Mouse (Mus musculus): ENCODE data around the gene Gm4792. TPM values are rescaled to one million over a fixed set of nuclear protein-coding genes. Genes with fewer than 3 reads are reported as not detected.
A peak's percentile ranks its signal among the peaks of the same experiment; 100 is the strongest.

The Gm4792 gene
- polyA plus RNA-seq, 1 experiment from 2014 or later = not detected

DNA sequence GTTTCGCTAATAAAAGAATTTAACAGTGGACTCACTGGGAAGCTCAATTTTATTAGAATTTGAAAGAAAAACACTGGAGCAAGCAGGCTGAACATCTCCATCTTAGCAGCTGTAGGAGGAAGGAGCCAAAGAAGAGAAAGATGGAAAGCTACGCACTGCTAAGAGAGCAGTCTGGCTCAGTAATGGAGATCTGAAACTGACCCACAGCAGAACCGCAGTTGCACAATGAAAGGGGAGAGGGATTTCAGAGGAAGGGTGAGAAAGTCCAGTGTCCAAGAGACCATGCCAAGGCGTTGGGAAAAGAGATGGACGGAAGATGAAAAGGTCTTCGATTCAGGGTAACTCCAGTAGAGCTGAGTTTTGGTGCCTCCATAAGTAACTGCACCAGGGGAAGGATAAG is 37.6 kb upstream of the Gm4792 start:
- ATAC-seq (ENCODE audit: low FRiP score) (no peak), DNase-seq (ENCODE audit: low spot score, missing footprints) (no peak)
- H3K4me1 ChIP-seq (ENCODE audit: control insufficient read depth, insufficient read depth, low read length) = no peaks in the 10 kb centered on the region
- no peaks in the 10 kb centered on the region for H3K9me3 ChIP-seq (ENCODE audit: control insufficient read depth, low read length)
- 92% methylated on average over 6 of the region's 6 CpGs for WGBS
- no peaks in the 10 kb centered on the region for H3K36me3 ChIP-seq (ENCODE audit: control insufficient read depth, insufficient read depth, low read length)
- no peak overlapping the region for H3K27ac ChIP-seq (ENCODE audit: low read depth, low read length)
- H3K27me3 ChIP-seq (ENCODE audit: control insufficient read depth, insufficient read depth, low read length) = no peaks in the 10 kb centered on the region
- H3K9ac ChIP-seq (ENCODE audit: low read length) = no peak overlapping the region
- H3K4me2 ChIP-seq = no peak overlapping the region
- no peak overlapping the region for H3K4me3 ChIP-seq (ENCODE audit: low read depth, low read length)

DNA sequence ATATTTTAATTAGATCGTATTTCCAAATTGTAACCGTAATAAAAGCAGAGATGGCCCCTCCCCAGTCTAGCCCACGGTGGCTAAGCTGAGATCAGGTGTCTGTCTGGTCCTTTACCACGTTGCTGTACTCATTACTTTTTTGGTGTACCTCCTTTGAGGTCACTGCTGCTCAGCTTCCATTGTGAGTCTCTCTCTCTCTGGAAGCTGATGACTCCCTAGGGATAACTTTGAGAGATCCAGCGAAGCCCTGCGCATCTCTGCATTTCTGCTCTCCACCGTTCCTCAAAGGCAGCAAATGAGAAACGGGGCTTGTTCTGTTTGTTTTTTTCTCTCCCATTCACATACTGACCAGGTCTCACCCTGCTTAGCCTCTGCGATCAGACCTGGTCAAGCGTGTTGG is 36.5 kb upstream of the Gm4792 start:
- Histone ChIP-seq H3K4me1 (ENCODE audit: control insufficient read depth, insufficient read depth, low read length) (no peaks in the 10 kb centered on the region), H3K9ac (ENCODE audit: low read length) (no peak overlapping the region), H3K4me2 (no peak overlapping the region), H3K9me3 (ENCODE audit: control insufficient read depth, low read length) (no peaks in the 10 kb centered on the region), H3K27me3 (ENCODE audit: control insufficient read depth, insufficient read depth, low read length) (no peaks in the 10 kb centered on the region), H3K4me3 (ENCODE audit: low read depth, low read length) (no peak overlapping the region), H3K36me3 (ENCODE audit: control insufficient read depth, insufficient read depth, low read length) (no peaks in the 10 kb centered on the region), H3K27ac (ENCODE audit: low read depth, low read length) (no peak overlapping the region)
- no peak for ATAC-seq (ENCODE audit: low FRiP score)
- WGBS = 79% methylated on average over 10 of the region's 10 CpGs
- DNase-seq (ENCODE audit: low spot score, missing footprints) = no peak

DNA sequence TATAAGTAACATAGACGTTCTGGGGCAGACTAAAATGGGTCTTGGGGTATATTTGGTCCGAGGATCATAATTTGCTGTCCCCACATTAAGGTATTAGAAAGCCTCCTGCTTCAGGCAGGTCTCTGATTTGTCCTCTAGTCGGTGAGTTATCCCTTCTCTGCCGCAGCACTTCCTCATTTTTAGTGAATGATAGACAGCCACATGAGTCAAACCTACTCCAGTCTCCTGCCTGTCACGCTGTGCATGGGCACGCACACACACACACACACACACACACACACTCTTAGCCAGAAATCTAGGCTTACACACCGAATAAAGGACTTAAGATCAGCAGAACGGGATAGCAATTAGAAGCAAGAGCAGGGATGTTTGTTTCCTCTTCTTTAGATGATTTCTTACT is 34.8 kb upstream of the Gm4792 start:
- H3K27ac ChIP-seq (ENCODE audit: low read depth, low read length) = no peak overlapping the region
- H3K4me3 ChIP-seq (ENCODE audit: low read depth, low read length) = no peak overlapping the region
- no peaks in the 10 kb centered on the region for H3K9me3 ChIP-seq (ENCODE audit: control insufficient read depth, low read length)
- 88% methylated on average over 8 of the region's 8 CpGs for WGBS
- H3K9ac ChIP-seq (ENCODE audit: low read length) = no peak overlapping the region
- no peaks in the 10 kb centered on the region for H3K4me1 ChIP-seq (ENCODE audit: control insufficient read depth, insufficient read depth, low read length)
- no peak for ATAC-seq (ENCODE audit: low FRiP score)
- no peaks in the 10 kb centered on the region for H3K36me3 ChIP-seq (ENCODE audit: control insufficient read depth, insufficient read depth, low read length)
- H3K4me2 ChIP-seq = no peak overlapping the region
- DNase-seq (ENCODE audit: low spot score, missing footprints) = no peak
- no peaks in the 10 kb centered on the region for H3K27me3 ChIP-seq (ENCODE audit: control insufficient read depth, insufficient read depth, low read length)

DNA sequence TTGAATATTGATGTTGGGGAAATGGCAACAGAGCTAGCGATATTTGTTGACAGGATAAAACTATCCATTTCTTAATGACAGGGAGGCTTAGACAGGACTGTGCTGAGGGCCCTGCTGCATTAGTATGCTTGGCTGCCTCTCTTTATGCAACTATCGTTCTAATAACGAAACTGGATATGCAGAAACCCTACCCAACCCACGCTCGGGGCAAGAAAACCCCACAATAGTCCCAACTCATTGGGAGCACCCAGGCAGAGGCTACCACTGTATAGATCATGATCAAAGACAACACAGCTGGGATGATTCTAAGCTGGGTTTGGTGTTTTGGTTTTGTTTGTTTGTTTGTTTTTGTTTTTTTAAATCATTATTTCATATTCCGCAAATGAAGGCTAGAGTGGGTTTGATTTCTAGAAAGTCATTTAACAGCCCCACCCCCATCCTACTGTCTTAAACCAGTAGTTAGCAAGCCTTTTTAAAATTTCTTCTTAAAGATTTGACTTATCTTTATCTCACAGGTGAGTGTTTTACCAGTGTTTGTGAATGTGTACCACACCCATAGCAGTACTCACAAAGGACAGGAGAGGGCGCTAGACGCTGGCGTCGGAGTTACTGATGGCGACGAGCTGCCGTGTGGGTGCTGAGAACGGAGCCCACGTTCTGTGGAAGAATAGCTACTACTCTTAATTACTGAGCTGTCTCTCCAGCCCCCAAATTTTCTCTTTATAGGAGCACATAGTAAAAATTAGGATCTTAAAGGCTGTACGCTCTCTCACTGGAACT is 34.0 kb upstream of the Gm4792 start:
- H3K9ac ChIP-seq (ENCODE audit: low read length) = no peak overlapping the region
- H3K36me3 ChIP-seq (ENCODE audit: control insufficient read depth, insufficient read depth, low read length) = no peaks in the 10 kb centered on the region
- no peaks in the 10 kb centered on the region for H3K4me1 ChIP-seq (ENCODE audit: control insufficient read depth, insufficient read depth, low read length)
- no peak overlapping the region for H3K4me3 ChIP-seq (ENCODE audit: low read depth, low read length)
- no peaks in the 10 kb centered on the region for H3K27me3 ChIP-seq (ENCODE audit: control insufficient read depth, insufficient read depth, low read length)
- no peak overlapping the region for H3K27ac ChIP-seq (ENCODE audit: low read depth, low read length)
- H3K4me2 ChIP-seq = no peak overlapping the region
- DNase-seq (ENCODE audit: low spot score, missing footprints) (no peak), ATAC-seq (ENCODE audit: low FRiP score) (no peak)
- WGBS = 83% methylated on average over 16 of the region's 16 CpGs
- H3K9me3 ChIP-seq (ENCODE audit: control insufficient read depth, low read length) = no peaks in the 10 kb centered on the region

DNA sequence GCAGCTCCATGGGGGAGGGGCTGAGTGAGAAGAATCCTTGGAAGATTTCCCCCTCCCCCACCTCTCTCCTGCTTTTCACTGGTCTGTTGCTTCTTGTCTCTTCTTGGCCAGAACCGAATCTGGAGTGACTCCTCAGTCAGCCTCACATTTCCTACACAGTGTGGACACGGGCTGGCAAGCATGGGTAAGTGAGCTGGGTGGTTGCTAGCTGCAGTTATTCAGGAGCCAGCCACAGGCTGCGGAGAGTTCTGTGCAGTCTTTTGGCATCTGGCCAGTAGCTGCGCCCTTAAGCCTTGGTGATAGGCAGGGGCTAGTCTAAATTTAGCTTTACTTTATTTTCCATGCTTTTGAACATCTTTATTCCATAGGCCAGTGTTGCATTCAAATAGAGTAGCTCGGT is 31.5 kb upstream of the Gm4792 start:
- Histone ChIP-seq H3K4me3 (ENCODE audit: low read depth, low read length) (no peak overlapping the region), H3K4me2 (no peak overlapping the region), H3K9me3 (ENCODE audit: control insufficient read depth, low read length) (no peaks in the 10 kb centered on the region; the same call in 1 of the 2 replicates), H3K4me1 (ENCODE audit: control insufficient read depth, insufficient read depth, low read length) (no peaks in the 10 kb centered on the region), H3K27me3 (ENCODE audit: control insufficient read depth, insufficient read depth, low read length) (no peaks in the 10 kb centered on the region), H3K27ac (ENCODE audit: low read depth, low read length) (no peak overlapping the region), H3K36me3 (ENCODE audit: control insufficient read depth, insufficient read depth, low read length) (no peaks in the 10 kb centered on the region), H3K9ac (ENCODE audit: low read length) (no peak overlapping the region)
- ATAC-seq (ENCODE audit: low FRiP score) = no peak
- DNase-seq (ENCODE audit: low spot score, missing footprints) = no peak
- WGBS = 61% methylated on average over 5 of the region's 5 CpGs

DNA sequence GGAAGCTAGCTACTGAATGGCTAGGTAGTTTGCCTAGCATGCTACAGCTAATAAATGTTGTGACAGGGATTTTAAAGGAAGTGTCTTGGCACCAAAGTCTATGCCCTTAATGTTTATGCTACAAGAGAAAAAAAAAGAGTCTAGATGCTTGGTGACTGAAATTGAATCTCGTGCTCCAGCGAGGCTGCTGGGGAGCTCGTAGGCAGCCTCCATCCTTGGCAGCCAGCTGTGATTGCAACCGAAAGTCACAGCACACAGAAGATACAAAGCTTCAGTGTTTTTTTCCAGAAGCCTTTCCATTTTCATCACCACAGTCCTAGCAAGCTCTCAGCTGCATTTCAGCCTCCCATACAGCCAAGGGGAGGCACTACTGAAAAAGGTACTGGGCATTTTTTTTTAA is 20.1 kb upstream of the Gm4792 start:
- Histone ChIP-seq H3K4me1 (ENCODE audit: control insufficient read depth, insufficient read depth, low read length) (no peaks in the 10 kb centered on the region), H3K9me3 (ENCODE audit: control insufficient read depth, low read length) (no peaks in the 10 kb centered on the region)
- no peak for ATAC-seq (ENCODE audit: low FRiP score)

DNA sequence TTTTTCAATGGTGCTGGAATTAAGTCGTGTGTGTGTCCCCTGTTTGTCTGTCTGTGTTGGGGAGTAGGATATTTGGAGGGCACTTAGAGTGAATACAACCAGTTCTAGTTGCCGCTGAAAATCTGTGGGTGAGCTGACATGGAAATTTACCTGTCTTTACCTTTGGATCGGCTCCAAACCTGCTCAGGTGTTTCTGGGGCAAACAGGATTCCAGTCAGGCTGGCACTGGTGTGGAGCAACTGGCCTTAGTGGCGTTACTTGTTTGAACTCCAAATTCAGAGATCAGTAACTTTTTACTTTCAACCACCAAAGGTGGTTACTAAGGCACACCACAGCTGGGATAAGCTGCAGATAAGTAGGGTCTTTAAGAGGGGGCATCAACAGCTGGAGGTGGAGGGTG is 14.6 kb upstream of the Gm4792 start:
- H3K36me3 ChIP-seq (ENCODE audit: control insufficient read depth, insufficient read depth, low read length) = no peaks in the 10 kb centered on the region
- peaks cover 2% of the 10 kb centered on the region; the same call in 1 of the 2 replicates for H3K27me3 ChIP-seq (ENCODE audit: control insufficient read depth, insufficient read depth, low read length)
- 82% methylated on average over 4 of the region's 4 CpGs for WGBS

More for the DNA sequence above, 20.1 kb upstream of the Gm4792 start:
- DNase-seq (ENCODE audit: low spot score, missing footprints) = no peak
- Histone ChIP-seq H3K4me2 (no peak overlapping the region), H3K27ac (ENCODE audit: low read depth, low read length) (no peak overlapping the region), H3K36me3 (ENCODE audit: control insufficient read depth, insufficient read depth, low read length) (no peaks in the 10 kb centered on the region), H3K27me3 (ENCODE audit: control insufficient read depth, insufficient read depth, low read length) (no peaks in the 10 kb centered on the region), H3K9ac (ENCODE audit: low read length) (no peak overlapping the region), H3K4me3 (ENCODE audit: low read depth, low read length) (no peak overlapping the region)
- 61% methylated on average over 4 of the region's 4 CpGs for WGBS

DNA sequence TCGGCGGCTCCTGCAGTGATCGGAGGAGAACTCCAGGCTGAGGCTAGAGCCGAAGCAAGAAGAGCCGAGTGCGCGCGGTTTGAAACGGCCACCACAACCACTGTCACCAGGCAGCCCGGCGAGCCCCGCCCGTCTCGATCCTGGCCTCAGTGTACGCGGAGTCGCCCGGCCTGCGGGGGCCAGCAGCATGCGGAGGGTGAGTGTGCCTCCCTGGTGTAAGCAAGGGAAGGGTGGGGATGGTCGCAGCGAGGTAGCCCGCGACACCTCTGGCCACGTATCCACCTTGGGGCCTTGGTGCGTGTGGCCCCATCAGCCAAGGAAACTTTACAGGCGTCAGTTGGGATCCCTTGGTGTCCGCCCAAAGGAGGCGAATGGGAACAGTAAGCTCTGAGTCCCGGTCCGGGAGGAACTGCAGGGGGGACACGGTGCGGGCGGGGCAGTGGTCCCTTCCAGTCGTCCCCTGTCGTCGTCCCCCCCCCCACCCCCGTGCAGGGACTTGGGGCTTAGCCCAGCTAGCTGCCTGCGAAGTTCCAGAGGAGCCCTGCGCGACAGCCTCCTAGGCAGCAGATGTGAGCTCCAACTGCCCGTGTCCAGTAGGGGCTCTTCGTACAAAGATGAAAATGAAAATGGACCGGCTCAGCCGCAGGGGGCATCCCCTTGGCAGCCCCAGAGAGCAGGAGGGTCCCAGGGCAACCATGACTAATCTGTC is 13.7 kb upstream of the Gm4792 start:
- WGBS = under 1% methylated on average over 45 of the region's 45 CpGs
- no peak overlapping the region for H3K27ac ChIP-seq (ENCODE audit: low read depth, low read length)

More for the DNA sequence above, 14.6 kb upstream of the Gm4792 start:
- H3K27ac ChIP-seq (ENCODE audit: low read depth, low read length) = no peak overlapping the region
- H3K4me3 ChIP-seq (ENCODE audit: low read depth, low read length) = no peak overlapping the region
- DNase-seq (ENCODE audit: low spot score, missing footprints) (no peak), ATAC-seq (ENCODE audit: low FRiP score) (no peak)
- peaks cover 7% of the 10 kb centered on the region for H3K4me1 ChIP-seq (ENCODE audit: control insufficient read depth, insufficient read depth, low read length)
- H3K9ac ChIP-seq (ENCODE audit: low read length) = no peak overlapping the region
- H3K9me3 ChIP-seq (ENCODE audit: control insufficient read depth, low read length) = no peaks in the 10 kb centered on the region
- H3K4me2 ChIP-seq = no peak overlapping the region

DNA sequence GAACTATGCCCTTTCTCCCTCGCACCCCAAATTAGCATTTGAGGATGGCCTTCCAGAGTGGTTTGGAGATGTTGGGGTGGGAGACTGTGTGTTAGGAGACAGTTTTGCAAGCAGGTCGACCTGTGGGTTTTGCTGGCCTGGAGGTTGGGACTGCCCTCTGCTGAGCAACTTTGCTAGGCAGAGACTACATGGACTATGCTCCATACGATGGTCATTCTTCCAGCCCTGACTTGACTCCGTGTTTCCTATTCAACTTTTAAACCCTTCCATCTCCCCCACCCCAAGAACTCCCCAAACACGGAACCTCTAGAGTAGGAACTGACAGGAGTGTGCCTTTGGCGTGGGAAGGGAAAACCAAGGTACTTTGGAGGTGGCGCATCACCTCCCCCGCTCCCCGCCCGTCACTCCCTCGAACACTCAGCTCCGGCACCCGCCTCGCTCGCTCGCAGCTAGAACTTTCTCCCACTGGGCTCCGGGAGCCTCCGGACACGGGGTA is 13.1 kb upstream of the Gm4792 start, which contains the start of gene Tmcc3:
Gene Tmcc3 (plus strand): TSS at position 439 of the 496 bp plus-strand sequence.
- no peaks in the 10 kb centered on the region for H3K9me3 ChIP-seq (ENCODE audit: control insufficient read depth, low read length)
- H3K27ac ChIP-seq (ENCODE audit: low read depth, low read length) = no peak within 1 kb of the TSS
- H3K9ac ChIP-seq (ENCODE audit: low read length) = peak within 1 kb of the TSS; percentile 67
- peaks cover 7% of the 10 kb centered on the region for H3K4me1 ChIP-seq (ENCODE audit: control insufficient read depth, insufficient read depth, low read length)
- WGBS = 3% methylated on average over 19 of the region's 19 CpGs
- H3K27me3 ChIP-seq (ENCODE audit: control insufficient read depth, insufficient read depth, low read length) = peaks cover 2% of the 10 kb centered on the region; the same call in 1 of the 2 replicates
- peak within 1 kb of the TSS; percentile 94 for H3K4me2 ChIP-seq
- peak within 1 kb of the TSS; percentile 46 for H3K4me3 ChIP-seq (ENCODE audit: low read depth, low read length)
- DNase-seq (ENCODE audit: low spot score, missing footprints) (no peak), ATAC-seq (ENCODE audit: low FRiP score) (peak; percentile 25)
- no peaks in the 10 kb centered on the region for H3K36me3 ChIP-seq (ENCODE audit: control insufficient read depth, insufficient read depth, low read length)

More for the DNA sequence above, 13.7 kb upstream of the Gm4792 start:
- ATAC-seq (ENCODE audit: low FRiP score) (peak; percentile 83), DNase-seq (ENCODE audit: low spot score, missing footprints) (peak; percentile 94)
- Histone ChIP-seq H3K9me3 (ENCODE audit: control insufficient read depth, low read length) (no peaks in the 10 kb centered on the region), H3K4me2 (peak overlapping the region; percentile 94), H3K27me3 (ENCODE audit: control insufficient read depth, insufficient read depth, low read length) (peaks cover 2% of the 10 kb centered on the region; the same call in 1 of the 2 replicates), H3K4me3 (ENCODE audit: low read depth, low read length) (peak overlapping the region; percentile 46), H3K4me1 (ENCODE audit: control insufficient read depth, insufficient read depth, low read length) (peaks cover 7% of the 10 kb centered on the region), H3K36me3 (ENCODE audit: control insufficient read depth, insufficient read depth, low read length) (no peaks in the 10 kb centered on the region), H3K9ac (ENCODE audit: low read length) (peak overlapping the region; percentile 67)
